8 mouse cellular contexts compared by ENCODE assay signal in genomic region chr1:185454955-185455701, GRCm38 (mm10). TPM values are rescaled to one million over a fixed set of nuclear protein-coding genes. Genes with fewer than 3 reads are reported as not detected.
DNase-seq lines count a peak whose midpoint lies in the region; ATAC-seq and TF ChIP-seq lines count a peak whose summit lies in the region.

No protein-coding gene starts in this region.

- H3K4me3 ChIP-seq in heart, embryonic 14.5 days (ENCODE audit: control insufficient read depth in 1 of 2, insufficient read depth in 1 of 2, low read depth in 1 of 2, low read length in 2 of 2): peak overlapping the region; percentile 50 to 57
- peak overlapping the region; percentile 55 for H3K4me3 ChIP-seq in heart, embryonic 16.5 days (ENCODE audit: low read length)
- peak overlapping the region; percentile 63 for H3K4me3 ChIP-seq in midbrain, postnatal 0 days (ENCODE audit: low read depth, low read length)

- peak overlapping the region; percentile 99 for H3K4me2 ChIP-seq in heart, embryonic 14.5 days (ENCODE audit: low read length)
- peak overlapping the region; percentile 92 for H3K4me2 ChIP-seq in heart, embryonic 16.5 days (ENCODE audit: low read depth, low read length)
- H3K4me2 ChIP-seq in midbrain, postnatal 0 days (ENCODE audit: low read depth, low read length, poor library complexity, severe bottlenecking): peak overlapping the region; percentile 85

- peaks cover 43% of the 10 kb centered on the region for H3K27me3 ChIP-seq in heart, embryonic 14.5 days (ENCODE audit: control insufficient read depth, insufficient read depth, low read length)
- H3K27me3 ChIP-seq in heart, embryonic 16.5 days (ENCODE audit: control insufficient read depth, insufficient read depth, low read length): peaks cover 38% of the 10 kb centered on the region
- H3K27me3 ChIP-seq in midbrain, postnatal 0 days (ENCODE audit: insufficient read depth, low read length): no peaks in the 10 kb centered on the region

- no peak for DNase-seq in heart, adult 9 months (ENCODE audit: low spot score in 2 of 2)
- peak; percentile 27 for DNase-seq in MEL-GATA-1-ER (ENCODE audit: extremely low read depth, low read depth)
- peak; percentile 62 for DNase-seq in embryo, embryonic 9.5 days (ENCODE audit: extremely low spot score)
- peak; percentile 41 to 67 for DNase-seq in left cerebral cortex, postnatal 10 days (ENCODE audit: extremely low spot score in 1 of 2, low spot score in 2 of 2)
- DNase-seq in midbrain, postnatal 0 days (ENCODE audit: low spot score): peak; percentile 28

- peaks cover 0 to 12% of the 10 kb centered on the region in 2 experiments; a peak in 1 of 4 replicates for H3K4me1 ChIP-seq in heart, embryonic 14.5 days (ENCODE audit: control insufficient read depth in 2 of 2, insufficient read depth in 2 of 2, low read length in 2 of 2)
- no peaks in the 10 kb centered on the region; the same call in 1 of the 2 replicates for H3K4me1 ChIP-seq in heart, embryonic 16.5 days (ENCODE audit: control insufficient read depth, insufficient read depth, low read length)
- peaks cover 10% of the 10 kb centered on the region for H3K4me1 ChIP-seq in midbrain, postnatal 0 days (ENCODE audit: insufficient read depth, low read length)

- intact Hi-C loops in left cerebral cortex, postnatal 10 days (cut with DNase I): loop anchor here (5.0 kb wide), 1 partner anchor 47 kb away; no protein-coding TSS in a partner anchor

- TF ChIP-seq CTCF in midbrain, postnatal 0 days (IDR thresholded peaks at IDR 0.05): no peak

- no peaks in the 10 kb centered on the region for H3K36me3 ChIP-seq in heart, embryonic 14.5 days (ENCODE audit: control insufficient read depth, insufficient read depth, low read length)
- no peaks in the 10 kb centered on the region for H3K36me3 ChIP-seq in heart, embryonic 16.5 days (ENCODE audit: control insufficient read depth, insufficient read depth)
- H3K36me3 ChIP-seq in midbrain, postnatal 0 days (ENCODE audit: insufficient read depth, low read length): peaks cover 9% of the 10 kb centered on the region; the same call in 1 of the 2 replicates

- 0 out of 2 replicates have a peak, but pooled peaks have one; percentile 16 for ATAC-seq in heart, embryonic 14.5 days (ENCODE audit: insufficient number of reproducible peaks, insufficient read depth, low FRiP score, low read depth)
- peak; percentile 45 for ATAC-seq in heart, embryonic 16.5 days (replicated peaks; ENCODE audit: extremely low read depth, insufficient read depth, low FRiP score)
- peak; percentile 76 for ATAC-seq in midbrain, postnatal 0 days (ENCODE audit: low FRiP score)
- ATAC-seq in megakaryocyte-erythroid progenitor cell, adult 5-6 weeks (replicated peaks; ENCODE audit: low FRiP score, low TSS enrichment, poor library complexity, severe bottlenecking): no peak

- peak overlapping the region; percentile 65 for H3K9ac ChIP-seq in heart, embryonic 14.5 days (ENCODE audit: low read length)
- peak overlapping the region; percentile 50; the same call in 1 of the 2 replicates for H3K9ac ChIP-seq in heart, embryonic 16.5 days (ENCODE audit: low read length)
- peak overlapping the region; percentile 93 for H3K9ac ChIP-seq in midbrain, postnatal 0 days (replicated peaks; ENCODE audit: low read length, poor library complexity, severe bottlenecking)

- under 1% methylated on average over 67 of the region's 71 CpGs for WGBS in heart, embryonic 14.5 days
- 1% methylated on average over 71 of the region's 71 CpGs for WGBS in heart, embryonic 16.5 days
- under 1% methylated on average over 65 of the region's 71 CpGs for WGBS in midbrain, postnatal 0 days

- no peak overlapping the region for H3K27ac ChIP-seq in heart, embryonic 14.5 days (replicated peaks in 1 of 2; ENCODE audit: control insufficient read depth in 1 of 2, insufficient read depth in 1 of 2, low read depth in 2 of 2, low read length in 2 of 2)
- no peak overlapping the region for H3K27ac ChIP-seq in heart, embryonic 16.5 days (ENCODE audit: low read length)
- peak overlapping the region; percentile 82 for H3K27ac ChIP-seq in midbrain, postnatal 0 days (ENCODE audit: low read depth, low read length)

- H3K9me3 ChIP-seq in heart, embryonic 14.5 days (ENCODE audit: control insufficient read depth, low read length): no peaks in the 10 kb centered on the region
- no peaks in the 10 kb centered on the region for H3K9me3 ChIP-seq in heart, embryonic 16.5 days (replicated peaks; ENCODE audit: control insufficient read depth, low read length)
- no peaks in the 10 kb centered on the region for H3K9me3 ChIP-seq in midbrain, postnatal 0 days (ENCODE audit: low read length)

RNA-seq across cellular contexts. Expression of gene Slc30a10, which starts 0.5 kb away (rescaled TPM):
- 0.08 TPM in 1 of 2 replicates, not detected in the other for polyA plus RNA-seq in heart, embryonic 14.5 days (2014; fragmentation: Nextera tagmentation; extraction: Ambion mirVana)
- 0.05 and 0.07 TPM in 2 replicates for polyA plus RNA-seq in heart, embryonic 16.5 days (2015; fragmentation: Nextera tagmentation; extraction: Ambion mirVana)
- total RNA-seq in left cerebral cortex, postnatal 10 days (2021): 10 to 100 TPM; 13.5 to 16.0 TPM
- 19.1 and 21.9 TPM in 2 replicates for total RNA-seq in midbrain, postnatal 0 days (2014; rRNA removed)
- 6.6 and 6.8 TPM in 2 replicates for polyA plus RNA-seq in midbrain, postnatal 0 days (2015; fragmentation: Nextera tagmentation; extraction: Ambion mirVana)
- 0.96 and 1.1 TPM in 2 replicates for total RNA-seq in megakaryocyte-erythroid progenitor cell, adult 5-6 weeks (2014; fragmentation: Nextera tagmentation)
- 1.7 TPM in 1 of 2 replicates, not detected in the other for total RNA-seq in megakaryocyte-erythroid progenitor cell, adult 5-6 weeks (2017)

Comparison
In these comparisons a context has a peak if more than half of its experiments do, and no peak if none do; other contexts are left out.
1. DNase-seq: peak in MEL-GATA-1-ER (single experiment), embryo, embryonic 9.5 days (single experiment), left cerebral cortex, postnatal 10 days (2 of 2) and midbrain, postnatal 0 days (single experiment); none in heart, adult 9 months (0 of 2).
2. Peak in every context shown above with its lines, with median percentiles within 50 percentile points of each other: H3K4me2 ChIP-seq, H3K4me3 ChIP-seq and H3K9ac ChIP-seq.